Comparison of ENCODE assay signal across 8 mouse cellular contexts in genomic region chr13:92580220-92581043, GRCm38 (mm10). TPM values are rescaled to one million over a fixed set of nuclear protein-coding genes. Genes with fewer than 3 reads are reported as not detected.
DNase-seq lines count a peak whose midpoint lies in the region; ATAC-seq and TF ChIP-seq lines count a peak whose summit lies in the region.

No protein-coding gene starts in this region.

- ATAC-seq in embryonic facial prominence, embryonic 14.5 days (ENCODE audit: low read depth): 0 out of 2 replicates have a peak, but pooled peaks have one; percentile 47
- no peak for ATAC-seq in heart, embryonic 13.5 days (ENCODE audit: extremely low read depth, insufficient number of reproducible peaks, low FRiP score, low TSS enrichment)
- ATAC-seq in kidney, embryonic 16.5 days (ENCODE audit: low FRiP score, low TSS enrichment): peak; percentile 80; the same call in 1 of the 2 replicates
- ATAC-seq in neutrophil, adult 5-6 weeks (ENCODE audit: extremely low read depth, insufficient number of reproducible peaks, low FRiP score, poor library complexity, severe bottlenecking): peak; percentile 66; the same call in 1 of the 2 replicates

- WGBS in embryonic facial prominence, embryonic 14.5 days: 30% methylated on average over 10 of the region's 10 CpGs
- 25% methylated on average over 10 of the region's 10 CpGs for whole genome bisulfite sequencing in heart, embryonic 13.5 days
- WGBS in kidney, embryonic 16.5 days: 29% methylated on average over 10 of the region's 10 CpGs
- 10% methylated on average over 10 of the region's 10 CpGs for WGBS in liver, adult 2 months

- peak; percentile 46 for DNase-seq in CD4-positive helper T cell, adult 2 months (ENCODE audit: low read depth, low spot score)
- DNase-seq in adrenal gland, postnatal 14 days: peak; percentile 88
- DNase-seq in embryonic facial prominence, embryonic 14.5 days (ENCODE audit: low spot score): peak; percentile 84
- peak; percentile 92 for DNase-seq in liver, adult 2 months (ENCODE audit: extremely low read depth, low read depth, low spot score)
- DNase-seq in testis, postnatal 14 days (ENCODE audit: low spot score): peak; percentile 51

- H3K79me2 ChIP-seq in liver, adult 2 months (ENCODE audit: control insufficient read depth, insufficient read depth, low read length): no peaks in the 10 kb centered on the region

- no peaks in the 10 kb centered on the region for H3K36me3 ChIP-seq in embryonic facial prominence, embryonic 14.5 days (ENCODE audit: control insufficient read depth, insufficient read depth, low read length)
- H3K36me3 ChIP-seq in heart, embryonic 13.5 days: no peaks in the 10 kb centered on the region
- H3K36me3 ChIP-seq in kidney, embryonic 16.5 days (ENCODE audit: insufficient read depth, low read length): no peaks in the 10 kb centered on the region
- H3K36me3 ChIP-seq in liver, adult 2 months (ENCODE audit: control insufficient read depth, insufficient read depth, low read length): no peaks in the 10 kb centered on the region

- H3K27ac ChIP-seq in embryonic facial prominence, embryonic 14.5 days (replicated peaks; ENCODE audit: low read depth, low read length): no peak overlapping the region
- H3K27ac ChIP-seq in heart, embryonic 13.5 days (replicated peaks): 0 out of 2 replicates have a peak overlapping the region, but pooled peaks have one; percentile 9
- peak overlapping the region; percentile 11; the same call in 1 of the 2 replicates for H3K27ac ChIP-seq in kidney, embryonic 16.5 days (ENCODE audit: low read length)
- H3K27ac ChIP-seq in liver, adult 2 months (replicated peaks; ENCODE audit: insufficient read depth, low read depth, low read length): peak overlapping the region; percentile 34

- H3K27me3 ChIP-seq in embryonic facial prominence, embryonic 14.5 days (replicated peaks; ENCODE audit: control insufficient read depth, insufficient read depth, low read length): no peaks in the 10 kb centered on the region
- no peaks in the 10 kb centered on the region for H3K27me3 ChIP-seq in heart, embryonic 13.5 days (replicated peaks)
- H3K27me3 ChIP-seq in kidney, embryonic 16.5 days (ENCODE audit: insufficient read depth, low read length): no peaks in the 10 kb centered on the region
- H3K27me3 ChIP-seq in liver, adult 2 months (ENCODE audit: control insufficient read depth, insufficient read depth, low read length): peaks cover 2% of the 10 kb centered on the region; the same call in 1 of the 2 replicates

- no peak overlapping the region; the same call in 1 of the 2 replicates for H3K9ac ChIP-seq in embryonic facial prominence, embryonic 14.5 days (ENCODE audit: low read depth, low read length)
- no peak overlapping the region for H3K9ac ChIP-seq in heart, embryonic 13.5 days
- H3K9ac ChIP-seq in kidney, embryonic 16.5 days (replicated peaks; ENCODE audit: low read length): no peak overlapping the region
- peak overlapping the region; percentile 43; the same call in 1 of the 2 replicates for H3K9ac ChIP-seq in liver, adult 2 months (ENCODE audit: low read depth, low read length)

- H3K4me3 ChIP-seq in embryonic facial prominence, embryonic 14.5 days (ENCODE audit: low read depth, low read length): no peak overlapping the region
- no peak overlapping the region for H3K4me3 ChIP-seq in heart, embryonic 13.5 days
- no peak overlapping the region for H3K4me3 ChIP-seq in kidney, embryonic 16.5 days (ENCODE audit: low read length)
- H3K4me3 ChIP-seq in liver, adult 2 months (ENCODE audit: insufficient read depth, low read depth, low read length): 0 out of 2 replicates have a peak overlapping the region, but pooled peaks have one; percentile 3

- no peaks in the 10 kb centered on the region for H3K4me1 ChIP-seq in embryonic facial prominence, embryonic 14.5 days (ENCODE audit: control insufficient read depth, insufficient read depth, low read length)
- H3K4me1 ChIP-seq in heart, embryonic 13.5 days: peaks cover 18% of the 10 kb centered on the region
- peaks cover 8% of the 10 kb centered on the region; the same call in 1 of the 2 replicates for H3K4me1 ChIP-seq in kidney, embryonic 16.5 days (ENCODE audit: insufficient read depth, low read length)
- H3K4me1 ChIP-seq in liver, adult 2 months (ENCODE audit: control insufficient read depth, insufficient read depth, low read length): peaks cover 5% of the 10 kb centered on the region; the same call in 1 of the 2 replicates

- TF ChIP-seq CTCF in liver, adult 2 months (IDR thresholded peaks at IDR 0.05; ENCODE audit: low read depth, low read length): peak; percentile 58

- H3K4me2 ChIP-seq in embryonic facial prominence, embryonic 14.5 days (ENCODE audit: low read depth, low read length): no peak overlapping the region
- H3K4me2 ChIP-seq in heart, embryonic 13.5 days: peak overlapping the region; percentile 20; the same call in 1 of the 2 replicates
- no peak overlapping the region for H3K4me2 ChIP-seq in kidney, embryonic 16.5 days (replicated peaks; ENCODE audit: low read depth, low read length)

- no peak for TF ChIP-seq POLR2A in liver, adult 2 months (IDR thresholded peaks at IDR 0.05; ENCODE audit: extremely low read depth, insufficient read depth, low read length)

- H3K9me3 ChIP-seq in embryonic facial prominence, embryonic 14.5 days (ENCODE audit: control insufficient read depth, low read length): no peaks in the 10 kb centered on the region
- no peaks in the 10 kb centered on the region for H3K9me3 ChIP-seq in heart, embryonic 13.5 days
- H3K9me3 ChIP-seq in kidney, embryonic 16.5 days (ENCODE audit: low read length): no peaks in the 10 kb centered on the region

RNA-seq across cellular contexts. Expression of gene Spz1, which starts 4.5 kb away (rescaled TPM):
- not detected in 2 replicates for total RNA-seq in adrenal gland, postnatal 14 days (2021)
- polyA plus RNA-seq in embryonic facial prominence, embryonic 14.5 days (2014; fragmentation: Nextera tagmentation; extraction: Ambion mirVana): not detected in 2 replicates
- polyA plus RNA-seq in heart, embryonic 13.5 days (2015; fragmentation: Nextera tagmentation; extraction: Ambion mirVana): not detected in 2 replicates
- not detected in 2 replicates for polyA plus RNA-seq in kidney, embryonic 16.5 days (2015; fragmentation: Nextera tagmentation; extraction: Ambion mirVana)
- not detected in 2 replicates for total RNA-seq in liver, adult 2 months (2014; rRNA removed)
- not detected in 2 replicates for polyA plus RNA-seq in liver, adult 2 months (2012; rRNA removed)
- total RNA-seq in neutrophil, adult 5-6 weeks (2017): not detected in 2 replicates

RNA-seq across cellular contexts. Expression of gene Serinc5, which starts 30.5 kb away (rescaled TPM):
- total RNA-seq in adrenal gland, postnatal 14 days (2021): 50.4 and 53.1 TPM in 2 replicates
- polyA plus RNA-seq in embryonic facial prominence, embryonic 14.5 days (2014; fragmentation: Nextera tagmentation; extraction: Ambion mirVana): 19.8 and 20.0 TPM in 2 replicates
- 9.4 and 10.4 TPM in 2 replicates for polyA plus RNA-seq in heart, embryonic 13.5 days (2015; fragmentation: Nextera tagmentation; extraction: Ambion mirVana)
- 19.7 and 20.1 TPM in 2 replicates for polyA plus RNA-seq in kidney, embryonic 16.5 days (2015; fragmentation: Nextera tagmentation; extraction: Ambion mirVana)
- 18.0 and 24.1 TPM in 2 replicates for total RNA-seq in liver, adult 2 months (2014; rRNA removed)
- 10.9 and 14.3 TPM in 2 replicates for polyA plus RNA-seq in liver, adult 2 months (2012; rRNA removed)
- 47.5 and 54.0 TPM in 2 replicates for total RNA-seq in neutrophil, adult 5-6 weeks (2017)

RNA-seq across cellular contexts. Expression of gene Zfyve16, which starts 49.8 kb away (rescaled TPM):
- total RNA-seq in adrenal gland, postnatal 14 days (2021): 19.9 and 20.7 TPM in 2 replicates
- 14.1 and 15.3 TPM in 2 replicates for polyA plus RNA-seq in embryonic facial prominence, embryonic 14.5 days (2014; fragmentation: Nextera tagmentation; extraction: Ambion mirVana)
- 6.5 and 7.1 TPM in 2 replicates for polyA plus RNA-seq in heart, embryonic 13.5 days (2015; fragmentation: Nextera tagmentation; extraction: Ambion mirVana)
- polyA plus RNA-seq in kidney, embryonic 16.5 days (2015; fragmentation: Nextera tagmentation; extraction: Ambion mirVana): 12.1 and 13.6 TPM in 2 replicates
- 7.5 and 7.8 TPM in 2 replicates for total RNA-seq in liver, adult 2 months (2014; rRNA removed)
- 0.76 and 0.97 TPM in 2 replicates for polyA plus RNA-seq in liver, adult 2 months (2012; rRNA removed)
- total RNA-seq in neutrophil, adult 5-6 weeks (2017): 22.2 and 27.7 TPM in 2 replicates
